Mouse (Mus musculus) CH12.LX (cell line): ENCODE measurements around the gene Camta1.

Experiments
- CTCF ChIP-seq, 2 experiments: IDR thresholded peaks in 1 of 2; conservative IDR thresholded peaks in 1 of 2; 2 replicates each; pipeline ENCODE4 v1.5.1; 2011 to 2012; ENCODE audit warnings: low read depth in 2 of 2, low read length in 2 of 2, improper control_type of control experiment in 1 of 2, inconsistent platforms in 1 of 2, mild to moderate bottlenecking in 1 of 2, moderate library complexity in 1 of 2
- POLR2A ChIP-seq: IDR thresholded peaks from 2 replicates; pipeline ENCODE4 v1.6.1; 2011; ENCODE audit warnings: low read depth, mild to moderate bottlenecking, improper control_type of control experiment, low read length
- POLR2AphosphoS2 ChIP-seq: IDR thresholded peaks from 2 replicates; pipeline ENCODE4 v1.6.1; 2011; ENCODE audit warnings: low read depth, low read length, improper control_type of control experiment
- ZKSCAN1 ChIP-seq: IDR thresholded peaks from 2 replicates; pipeline ENCODE4 v1.6.1; 2012; ENCODE audit warnings: low read depth, inconsistent platforms, low read length, improper control_type of control experiment, borderline replicate concordance

DNA sequence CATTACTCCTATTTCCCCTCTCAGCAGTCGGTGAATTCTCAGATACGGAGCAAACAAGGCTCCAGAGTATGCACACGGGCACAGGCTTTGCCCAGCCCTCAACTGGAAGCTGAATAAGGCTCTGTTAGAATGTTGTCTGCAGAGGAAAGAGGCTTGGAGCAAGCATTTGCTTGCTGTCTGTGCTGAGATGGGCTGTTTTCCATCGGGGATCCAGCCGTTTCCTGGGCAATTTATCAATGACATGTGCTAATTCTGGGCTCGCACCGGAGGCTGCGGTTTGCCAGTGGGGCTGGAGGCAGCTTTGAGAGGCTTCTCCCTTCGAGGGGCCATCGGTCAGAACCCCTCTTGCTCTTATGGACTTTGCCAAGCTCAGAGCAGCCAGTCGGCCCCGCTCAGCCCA is 506.2 kb downstream of the Camta1 start:
- TF ChIP-seq CTCF (conservative IDR thresholded peaks at IDR 0.05 in 1 of 2, IDR thresholded peaks at IDR 0.05 in 1 of 2; ENCODE audit: low read depth in 2 of 2, low read length in 2 of 2), result no peak
- TF ChIP-seq POLR2AphosphoS2, result no peak
- TF ChIP-seq ZKSCAN1, result no peak
- TF ChIP-seq POLR2A, result no peak
